Mouse (Mus musculus): ENCODE measurements around the gene Plekha1.

GRCm38 (mm10) chr7:130827844-130828403 lies 37.6 kb upstream of the Plekha1 start:
- TF ChIP-seq TCF12 (IDR thresholded peaks at IDR 0.05; ENCODE audit: low read depth, low read length) (no peak), MAFK (IDR thresholded peaks at IDR 0.05; ENCODE audit: borderline replicate concordance, low read depth, low read length) (no peak), HCFC1 (IDR thresholded peaks at IDR 0.05; ENCODE audit: low read depth, low read length) (no peak), TAL1 (IDR thresholded peaks at IDR 0.05; ENCODE audit: low read length) (no peak), ZC3H11A (IDR thresholded peaks at IDR 0.05; ENCODE audit: low read depth, low read length) (no peak), CTCF (IDR thresholded peaks at IDR 0.05 in 2 of 3, conservative IDR thresholded peaks at IDR 0.05 in 1 of 3; ENCODE audit: control insufficient read depth in 1 of 3, insufficient read depth in 1 of 3, low read depth in 2 of 3, low read length in 3 of 3, poor library complexity in 1 of 3, severe bottlenecking in 1 of 3) (no peak), MAX (IDR thresholded peaks at IDR 0.05; ENCODE audit: low read length) (no peak), POLR2A (IDR thresholded peaks at IDR 0.05; ENCODE audit: control insufficient read depth in 1 of 2, insufficient read depth in 1 of 2, low read depth in 1 of 2, low read length in 2 of 2, poor library complexity in 1 of 2) (no peak)

All from MEL (cell line).